ENCODE assay signal across 9 mouse cellular contexts in genomic region chr12:76293192-76293591, GRCm38 (mm10). TPM values are rescaled to one million over a fixed set of nuclear protein-coding genes. Genes with fewer than 3 reads are reported as not detected.
DNase-seq lines count a peak whose midpoint lies in the region; ATAC-seq and TF ChIP-seq lines count a peak whose summit lies in the region.
"Had no signal": no experiment of that assay in that cellular context is flagged by ENCODE, and none has a peak within 500 bp of the region (broad histone marks: within the 10 kb centered on the region; RNA-seq: fewer than 3 reads in every experiment).

No protein-coding gene starts in this region.

- no peak overlapping the region for H3K27ac ChIP-seq in neural tube, embryonic 15.5 days (replicated peaks)
- no peak overlapping the region for H3K27ac ChIP-seq in cerebellum, adult 2 months (ENCODE audit: insufficient read depth, low read length)
- no peak overlapping the region for H3K27ac ChIP-seq in liver, embryonic 13.5 days

- no peak overlapping the region for H3K4me3 ChIP-seq in neural tube, embryonic 15.5 days (replicated peaks)
- no peak overlapping the region for H3K4me3 ChIP-seq in cerebellum, adult 2 months (replicated peaks; ENCODE audit: insufficient read depth, low read depth, low read length)
- H3K4me3 ChIP-seq in liver, embryonic 13.5 days (replicated peaks): no peak overlapping the region

- ATAC-seq in CD4-positive, CD25-positive, alpha-beta regulatory T cell, adult 4 months: no peak
- ATAC-seq in neural tube, embryonic 15.5 days (ENCODE audit: low FRiP score): no peak
- no peak; the same call in 1 of the 2 replicates for ATAC-seq in liver, embryonic 13.5 days (ENCODE audit: low read depth)

- H3K27me3 ChIP-seq in neural tube, embryonic 15.5 days (replicated peaks): no peaks in the 10 kb centered on the region
- no peaks in the 10 kb centered on the region for H3K27me3 ChIP-seq in cerebellum, adult 2 months (ENCODE audit: control insufficient read depth, insufficient read depth, low read length)
- no peaks in the 10 kb centered on the region for H3K27me3 ChIP-seq in liver, embryonic 13.5 days

- no peak overlapping the region for H3K4me2 ChIP-seq in neural tube, embryonic 15.5 days
- no peak overlapping the region for H3K4me2 ChIP-seq in liver, embryonic 13.5 days

- H3K9ac ChIP-seq in neural tube, embryonic 15.5 days (replicated peaks): no peak overlapping the region
- no peak overlapping the region for H3K9ac ChIP-seq in liver, embryonic 13.5 days

- no peak for TF ChIP-seq POLR2A in cerebellum, adult 2 months (IDR thresholded peaks at IDR 0.05; ENCODE audit: borderline replicate concordance, insufficient read depth, low read length)

- no peaks in the 10 kb centered on the region for H3K9me3 ChIP-seq in neural tube, embryonic 15.5 days (replicated peaks)
- H3K9me3 ChIP-seq in liver, embryonic 13.5 days (replicated peaks): no peaks in the 10 kb centered on the region

- WGBS in neural tube, embryonic 15.5 days: 66% methylated on average over 7 of the region's 7 CpGs
- WGBS in cerebellum, adult 2 months: 62% methylated on average over 7 of the region's 7 CpGs
- WGBS in liver, embryonic 13.5 days (ENCODE audit: insufficient replicate concordance): 61% methylated on average over 7 of the region's 7 CpGs

- DNase-seq in CD4-positive, CD25-positive, alpha-beta regulatory T cell, adult 2 months (ENCODE audit: low read depth, low spot score): peak; percentile 66
- peak; percentile 52 for DNase-seq in neural tube, embryonic 10.5 days (ENCODE audit: extremely low spot score, low spot score)
- peak; percentile 59 to 70 for DNase-seq in cerebellum, adult 2 months
- peak; percentile 45 to 65 for DNase-seq in gastrocnemius, postnatal 4 days (ENCODE audit: low spot score in 2 of 2)
- peak; percentile 19 for DNase-seq in liver, embryonic 13.5 days
- DNase-seq in right cerebral cortex, postnatal 25 days: peak; percentile 58

- peaks cover 53% of the 10 kb centered on the region for H3K36me3 ChIP-seq in neural tube, embryonic 15.5 days
- peaks cover 97% of the 10 kb centered on the region for H3K36me3 ChIP-seq in liver, embryonic 13.5 days

- peaks cover 5% of the 10 kb centered on the region; the same call in 1 of the 2 replicates for H3K4me1 ChIP-seq in neural tube, embryonic 15.5 days
- no peaks in the 10 kb centered on the region for H3K4me1 ChIP-seq in cerebellum, adult 2 months (ENCODE audit: control insufficient read depth, insufficient read depth, low read length)
- H3K4me1 ChIP-seq in liver, embryonic 13.5 days (replicated peaks): no peaks in the 10 kb centered on the region

- TF ChIP-seq CTCF in cerebellum, adult 2 months (IDR thresholded peaks at IDR 0.05; ENCODE audit: borderline replicate concordance, insufficient read depth, low read depth, low read length): peak; percentile 73

RNA-seq across cellular contexts. Expression of gene Akap5, which starts 31.5 kb away (rescaled TPM):
- 1 to 10 TPM; 3.3 to 3.8 TPM for polyA plus RNA-seq in CD4-positive, CD25-positive, alpha-beta regulatory T cell, adult 4 months (2017; shearing (Covaris generic))
- 11.9 and 12.6 TPM in 2 replicates for polyA plus RNA-seq in neural tube, embryonic 15.5 days (2015; fragmentation: Nextera tagmentation; extraction: Ambion mirVana)
- 3.8 and 4.4 TPM in 2 replicates for polyA plus RNA-seq in cerebellum, adult 2 months (2012; rRNA removed)
- total RNA-seq in gastrocnemius, postnatal 4 days (2021): 1 to 10 TPM; 1.6 to 1.7 TPM
- 0.43 and 0.51 TPM in 2 replicates for polyA plus RNA-seq in liver, embryonic 13.5 days (2015; fragmentation: Nextera tagmentation; extraction: Ambion mirVana)

RNA-seq across cellular contexts. Expression of gene Mthfd1, which starts 38.1 kb away (rescaled TPM):
- 10 to 100 TPM; 28.2 to 43.5 TPM for polyA plus RNA-seq in CD4-positive, CD25-positive, alpha-beta regulatory T cell, adult 4 months (2017; shearing (Covaris generic))
- polyA plus RNA-seq in neural tube, embryonic 15.5 days (2015; fragmentation: Nextera tagmentation; extraction: Ambion mirVana): 29.3 and 43.5 TPM in 2 replicates
- polyA plus RNA-seq in cerebellum, adult 2 months (2012; rRNA removed): 44.4 and 52.6 TPM in 2 replicates
- 10 to 100 TPM; 22.9 to 25.5 TPM for total RNA-seq in gastrocnemius, postnatal 4 days (2021)
- polyA plus RNA-seq in liver, embryonic 13.5 days (2015; fragmentation: Nextera tagmentation; extraction: Ambion mirVana): 111 and 125 TPM in 2 replicates

RNA-seq across cellular contexts. Expression of gene Tex21, which starts 46.6 kb away (rescaled TPM):
- not detected for polyA plus RNA-seq in CD4-positive, CD25-positive, alpha-beta regulatory T cell, adult 4 months (2017; shearing (Covaris generic))
- polyA plus RNA-seq in neural tube, embryonic 15.5 days (2015; fragmentation: Nextera tagmentation; extraction: Ambion mirVana): not detected in 2 replicates
- polyA plus RNA-seq in cerebellum, adult 2 months (2012; rRNA removed): not detected in 2 replicates
- total RNA-seq in gastrocnemius, postnatal 4 days (2021): not detected
- polyA plus RNA-seq in liver, embryonic 13.5 days (2015; fragmentation: Nextera tagmentation; extraction: Ambion mirVana): 0.10 and 0.13 TPM in 2 replicates
- total RNA-seq: hematopoietic stem cell, adult 5-6 weeks had no signal
